Mouse (Mus musculus) fibroblast of lung, adult 2 months (primary cell): ENCODE data around the gene Trdmt1.
"Not testable (repeated sequence)": the region's sequence is repeated elsewhere in the genome, so short reads cannot be mapped to it uniquely, and the experiment has no call there.

ENCODE experiments used
- DNase-seq: peaks from one replicate; pipeline ENCODE4 v3.0.0-alpha.2; 2011; ENCODE audit warnings: low read depth

Gene Trdmt1

DNA sequence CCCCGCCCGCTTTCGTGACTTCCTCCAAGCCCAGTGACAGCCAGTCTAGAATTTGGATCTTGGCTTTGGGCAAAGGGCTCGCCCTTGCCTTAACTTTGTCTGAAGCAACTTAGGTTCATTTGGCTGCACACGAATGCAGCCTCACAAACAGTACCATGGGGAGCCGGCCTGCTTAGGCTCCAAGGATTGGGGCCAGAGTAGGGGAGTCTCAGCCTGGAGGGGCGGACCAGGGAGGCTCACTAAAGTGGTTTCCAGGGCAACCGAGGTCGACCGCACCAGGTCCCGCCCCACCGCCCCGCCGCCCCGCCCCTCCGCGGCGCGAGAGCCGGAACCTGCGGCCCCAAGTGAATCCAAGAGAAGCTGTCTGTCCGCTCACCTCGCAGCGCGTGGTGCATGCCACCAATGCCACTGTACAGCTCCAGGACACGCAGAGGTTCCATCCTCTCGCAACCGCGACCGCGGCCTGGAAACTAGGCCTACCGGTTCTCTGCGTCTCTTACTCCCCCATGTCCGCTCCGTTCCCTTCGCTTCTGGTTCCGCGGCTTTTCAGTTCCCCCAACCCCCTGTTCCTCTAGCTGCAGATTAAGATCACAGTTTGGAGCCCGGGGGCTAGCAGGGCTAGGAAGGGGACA lies at the start of gene Trdmt1:
Gene Trdmt1 (minus strand): TSS at position 476 of the 632 bp plus-strand sequence.
- peak; percentile 53 for DNase-seq

- no peak for DNase-seq
Observed at GRCm38 (mm10) chr2:13593328-13593727, 48.9 kb upstream of the Trdmt1 start.

DNA sequence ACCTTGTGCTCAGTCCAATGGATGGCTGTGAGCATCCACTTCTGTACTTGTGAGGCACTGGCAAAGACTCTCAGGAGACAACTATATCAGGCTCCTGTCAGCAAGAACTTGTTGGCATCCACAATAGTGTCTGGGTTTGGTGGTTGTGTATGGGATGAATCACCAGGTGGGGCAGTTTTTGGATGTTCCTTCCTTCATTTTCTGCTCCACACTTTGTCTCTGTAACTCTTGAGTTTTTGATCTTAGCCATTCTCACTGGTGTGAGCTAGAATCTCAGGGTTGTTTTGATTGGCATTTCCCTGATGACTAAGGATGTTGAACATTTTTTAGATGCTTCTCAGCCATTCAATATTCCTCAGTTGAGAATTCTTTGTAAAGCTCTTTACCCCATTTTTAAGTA lies 39.3 kb upstream of the Trdmt1 start:
- not testable (repeated sequence) for DNase-seq

GRCm38 (mm10) chr2:13582184-13582583 lies 37.7 kb upstream of the Trdmt1 start:
- no peak for DNase-seq

- no peak for DNase-seq
Observed at GRCm38 (mm10) chr2:13579991-13580390, 35.5 kb upstream of the Trdmt1 start.

- DNase-seq: no peak
Observed at GRCm38 (mm10) chr2:13579315-13579714, 34.8 kb upstream of the Trdmt1 start.

GRCm38 (mm10) chr2:13578473-13579152 lies 34.1 kb upstream of the Trdmt1 start:
- no peak for DNase-seq

- no peak for DNase-seq
Observed at GRCm38 (mm10) chr2:13577399-13577798, 32.9 kb upstream of the Trdmt1 start.

GRCm38 (mm10) chr2:13575926-13576325 lies 31.5 kb upstream of the Trdmt1 start:
- no peak for DNase-seq

- no peak for DNase-seq
Observed at GRCm38 (mm10) chr2:13575287-13575801, 30.9 kb upstream of the Trdmt1 start.

DNA sequence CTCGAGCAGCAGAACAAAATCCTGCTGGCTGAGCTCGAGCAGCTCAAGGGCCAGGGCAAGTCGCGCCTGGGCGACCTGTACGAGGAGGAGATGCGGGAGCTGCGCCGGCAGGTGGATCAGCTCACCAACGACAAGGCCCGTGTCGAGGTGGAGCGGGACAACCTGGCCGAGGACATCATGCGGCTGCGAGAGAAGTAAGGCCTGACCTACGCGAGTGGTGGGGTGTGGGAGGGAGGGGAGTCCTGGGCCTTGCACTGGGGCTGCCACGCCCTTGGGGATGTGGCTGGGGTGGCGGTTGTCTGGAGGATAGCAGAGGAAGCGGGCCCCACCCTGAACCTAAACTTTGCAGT lies 30.3 kb upstream of the Trdmt1 start:
- DNase-seq: no peak

DNA sequence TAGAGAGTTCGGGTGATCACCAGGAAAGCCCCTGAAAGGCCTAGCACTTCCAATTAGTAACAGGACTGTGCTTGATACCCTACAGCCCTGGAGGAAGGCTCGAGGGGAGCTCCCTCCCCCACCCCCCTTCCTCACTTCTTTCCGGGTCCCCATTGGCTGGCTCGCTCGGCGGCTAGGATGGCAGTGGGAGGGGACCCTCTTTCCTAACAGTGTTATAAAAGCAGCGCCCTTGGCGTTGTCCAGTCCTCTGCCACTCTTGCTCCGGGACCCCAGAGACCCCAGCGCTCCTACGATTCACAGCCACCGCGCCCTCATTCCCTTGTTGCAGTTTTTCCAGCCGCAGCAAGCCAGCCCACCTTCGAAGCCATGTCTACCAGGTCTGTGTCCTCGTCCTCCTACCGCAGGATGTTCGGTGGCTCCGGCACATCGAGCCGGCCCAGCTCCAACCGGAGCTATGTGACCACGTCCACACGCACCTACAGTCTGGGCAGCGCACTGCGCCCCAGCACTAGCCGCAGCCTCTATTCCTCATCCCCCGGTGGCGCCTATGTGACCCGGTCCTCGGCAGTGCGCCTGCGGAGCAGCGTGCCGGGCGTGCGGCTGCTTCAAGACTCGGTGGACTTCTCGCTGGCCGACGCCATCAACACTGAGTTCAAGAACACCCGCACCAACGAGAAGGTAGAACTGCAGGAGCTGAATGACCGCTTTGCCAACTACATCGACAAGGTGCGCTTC lies 29.8 kb upstream of the Trdmt1 start:
- peak; percentile 80 for DNase-seq

DNA sequence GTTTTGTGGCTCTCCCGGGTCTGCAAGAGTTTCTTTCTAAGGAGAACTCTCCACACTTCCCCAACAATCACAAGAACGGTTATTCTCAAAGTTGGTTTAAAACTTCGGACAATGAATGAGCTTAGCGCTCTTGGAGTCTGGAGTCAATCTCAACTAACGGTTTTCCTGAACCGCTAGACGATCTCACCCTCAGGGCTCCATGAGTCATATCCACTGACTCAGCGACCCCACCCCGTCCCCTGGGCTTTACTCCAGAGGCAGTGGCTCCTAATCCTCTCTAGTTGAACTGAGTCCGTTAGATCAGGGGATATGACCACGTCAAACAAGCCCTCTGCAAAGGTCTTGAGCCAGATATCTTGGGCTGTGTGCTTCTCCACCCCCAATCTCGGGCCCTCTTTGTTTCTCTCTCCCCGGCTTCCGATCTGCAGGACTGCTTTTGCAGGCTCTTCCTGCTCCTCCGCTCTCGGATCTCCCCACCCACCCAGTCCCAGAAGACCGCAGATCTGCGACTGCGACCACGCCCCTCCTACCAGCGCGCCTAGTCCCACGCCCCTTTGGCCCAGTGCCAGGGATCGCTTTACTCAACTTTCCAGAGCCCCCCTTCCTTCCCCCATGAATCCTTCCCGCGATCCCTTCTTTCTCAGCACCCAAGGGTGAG lies 29.1 kb upstream of the Trdmt1 start, which contains the start of gene Vim:
Gene Vim (plus strand): TSS at position 520 of the 658 bp plus-strand sequence.
- DNase-seq: peak; percentile 93

- no peak for DNase-seq
Observed at GRCm38 (mm10) chr2:13572647-13573407, 28.4 kb upstream of the Trdmt1 start.

- DNase-seq: no peak
Observed at GRCm38 (mm10) chr2:13572101-13572553, 27.7 kb upstream of the Trdmt1 start.

GRCm38 (mm10) chr2:13570122-13570521 lies 25.7 kb upstream of the Trdmt1 start:
- DNase-seq: no peak

DNA sequence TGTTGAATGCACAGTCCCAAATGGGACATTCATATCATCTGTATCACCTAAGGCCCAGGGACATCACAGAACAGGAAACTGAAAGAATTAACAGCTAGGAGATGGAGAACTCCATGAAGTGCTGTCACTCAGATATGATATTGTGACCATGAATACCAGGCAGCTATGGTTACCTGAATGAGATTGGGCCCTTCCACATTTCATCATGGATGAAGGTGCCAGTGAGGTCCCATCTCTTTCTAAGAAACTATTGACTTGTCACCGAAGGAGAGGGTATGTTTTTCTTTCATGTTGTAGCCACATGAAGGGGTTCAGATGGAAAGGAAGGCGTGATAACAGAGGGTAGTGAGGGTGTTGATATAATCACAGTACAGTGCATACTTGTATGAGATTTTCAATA lies 15.9 kb upstream of the Trdmt1 start:
- DNase-seq: no peak

GRCm38 (mm10) chr2:13559729-13560128 lies 15.3 kb upstream of the Trdmt1 start:
- DNase-seq: no peak

DNA sequence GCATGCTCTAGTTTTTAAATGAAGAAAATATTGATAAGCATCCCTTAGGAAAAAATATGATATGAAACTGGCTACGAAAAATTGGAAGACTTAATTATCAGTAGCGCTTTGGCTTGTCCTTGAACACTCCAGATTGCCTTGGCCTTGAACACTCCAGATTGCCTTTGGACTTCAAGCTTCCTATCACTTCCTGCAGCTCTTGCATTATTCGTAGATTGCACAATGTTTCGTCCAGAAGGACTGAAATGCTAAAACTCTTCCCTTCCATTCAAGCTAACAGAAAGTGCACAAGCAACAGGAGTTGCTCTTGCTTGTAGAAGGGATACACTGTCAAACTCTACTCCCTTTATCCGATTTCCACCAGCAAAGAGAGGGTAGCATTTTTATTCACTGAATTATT lies 14.8 kb upstream of the Trdmt1 start:
- no peak for DNase-seq

DNA sequence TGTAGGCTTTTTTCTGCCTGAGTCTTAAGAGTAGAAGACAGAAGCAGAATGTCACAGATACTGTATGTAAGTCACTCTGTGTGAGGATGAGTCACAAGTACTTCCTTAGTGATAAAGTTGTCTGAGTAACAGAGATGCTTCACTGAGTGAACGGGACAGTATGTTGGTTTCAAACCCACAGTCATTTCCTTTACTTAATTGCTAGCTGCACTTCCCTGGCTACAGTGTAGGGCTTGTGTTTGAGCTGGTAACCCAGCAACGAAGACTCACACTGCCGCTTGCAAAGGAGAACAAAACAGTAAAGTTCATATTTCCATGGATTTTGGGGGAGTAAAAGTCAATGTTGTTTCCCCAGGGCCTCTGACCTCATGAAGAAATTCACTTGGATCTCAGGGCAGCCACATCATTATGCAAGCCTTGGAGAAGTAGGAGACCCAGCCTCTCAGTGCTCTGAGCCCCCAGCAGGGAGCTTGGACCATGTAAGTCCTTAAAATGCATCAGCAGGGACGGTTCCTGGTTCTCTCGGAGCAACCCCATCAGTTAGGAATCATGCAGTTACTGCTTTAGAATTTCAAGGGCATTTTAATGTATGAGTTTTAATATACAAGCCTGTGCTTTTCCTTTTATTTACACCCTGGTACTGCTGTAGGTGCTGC lies 14.3 kb upstream of the Trdmt1 start:
- DNase-seq: peak; percentile 79
